Mouse (Mus musculus) testis, postnatal 14 days (tissue): ENCODE data around the gene Hectd1.

Source experiments
- DNase-seq: peaks from one replicate; pipeline ENCODE4 v3.0.0; 2021; ENCODE audit warnings: low spot score

Hectd1 gene

DNA sequence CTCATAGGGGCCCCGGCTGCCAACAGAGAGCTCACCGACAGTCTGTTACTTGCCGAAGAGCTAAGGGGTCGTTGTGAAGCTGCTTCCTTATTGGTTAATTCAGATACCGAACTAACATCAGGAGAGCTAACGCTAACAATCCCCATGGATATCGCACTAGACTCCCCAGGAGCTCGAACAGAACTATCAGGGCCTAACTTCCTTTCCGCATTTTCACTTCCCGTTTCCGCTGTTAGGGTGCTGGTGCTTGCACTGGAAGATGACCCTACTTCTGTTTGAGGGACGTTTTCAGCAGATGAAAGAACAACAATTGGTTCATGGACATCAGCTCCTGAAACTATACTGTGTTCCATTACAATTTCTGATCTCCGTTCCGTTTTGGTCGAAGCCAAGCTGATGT, 60.6 kb downstream of the Hectd1 start:
- DNase-seq: no peak

DNA sequence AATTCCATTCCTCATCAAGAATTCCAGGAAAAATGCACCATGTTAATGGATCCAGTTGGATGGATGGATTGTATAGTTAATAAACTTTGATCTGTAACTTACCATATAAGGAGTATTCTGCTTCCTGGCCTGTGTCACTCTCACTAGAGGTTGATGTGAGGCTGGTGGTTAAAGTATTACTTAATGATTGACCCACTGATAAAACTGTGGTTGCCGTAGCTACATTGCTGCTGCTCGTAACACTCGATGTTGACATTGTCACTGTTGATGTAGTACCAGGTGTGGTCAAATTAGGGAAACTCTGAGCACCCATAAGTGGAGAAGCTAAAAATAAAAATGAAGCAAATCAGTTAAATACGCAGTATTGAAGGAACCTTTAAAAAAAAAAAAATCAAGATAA, 61.9 kb downstream of the Hectd1 start:
- DNase-seq: no peak

DNA sequence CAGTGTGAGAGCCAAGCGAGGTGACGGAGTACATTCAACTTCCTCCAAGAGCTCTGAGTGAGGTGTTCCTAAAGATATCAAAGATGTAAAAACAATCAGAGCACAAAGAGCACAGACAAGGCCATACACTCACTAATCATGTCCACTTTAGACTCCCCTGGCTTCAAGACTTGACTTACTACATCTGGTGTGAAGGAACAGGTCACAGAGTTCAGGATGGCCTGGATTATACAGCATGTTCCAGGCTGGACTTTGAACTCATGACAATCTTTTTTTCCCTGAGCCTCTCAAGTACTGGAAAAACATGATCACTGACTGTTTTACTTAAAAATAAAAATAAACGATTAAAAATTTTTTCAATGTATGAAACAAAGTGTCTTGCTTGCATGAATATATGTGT, 70.0 kb downstream of the Hectd1 start:
- no peak for DNase-seq

DNA sequence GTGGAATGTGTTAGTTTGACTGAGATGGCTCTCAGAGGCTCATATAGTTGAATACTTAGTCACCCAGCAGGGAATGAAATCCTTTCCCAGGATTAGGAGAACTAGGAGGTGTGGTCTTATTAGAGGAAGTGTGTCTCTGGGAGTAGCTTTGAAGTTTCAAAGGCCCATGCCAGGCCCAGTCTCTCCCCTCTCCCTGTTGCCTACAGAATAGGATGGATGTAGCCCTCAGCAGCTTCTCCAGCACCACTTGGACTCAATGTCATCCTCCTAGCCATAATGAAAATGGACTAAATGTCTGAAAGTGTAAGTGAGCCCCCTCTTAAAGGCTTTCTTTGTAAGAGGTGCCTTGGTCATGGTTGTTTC, 72.8 kb downstream of the Hectd1 start:
- no peak for DNase-seq

- DNase-seq: no peak
Observed at GRCm38 (mm10) chr12:51755938-51756598, 73.3 kb downstream of the Hectd1 start.

DNA sequence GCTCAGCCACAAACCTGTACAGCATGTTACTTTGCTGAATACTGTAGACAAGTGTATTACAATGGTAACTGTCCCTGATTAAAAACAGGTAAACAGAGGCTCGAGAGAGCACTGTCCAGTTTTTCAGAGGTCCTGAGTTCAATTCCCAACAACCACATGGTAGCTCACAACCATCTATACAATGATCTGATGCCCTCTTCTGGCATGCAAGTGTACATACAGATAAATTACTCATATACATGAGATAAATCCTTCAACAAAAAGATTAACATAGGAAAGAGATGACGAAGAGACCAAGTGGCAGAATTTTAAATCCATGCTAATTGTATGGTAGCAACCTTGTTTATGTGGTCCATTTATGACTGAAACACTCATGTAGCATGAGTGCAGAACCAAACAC, 82.0 kb downstream of the Hectd1 start:
- no peak for DNase-seq

GRCm38 (mm10) chr12:51744957-51745356, 84.4 kb downstream of the Hectd1 start:
- DNase-seq: no peak

DNA sequence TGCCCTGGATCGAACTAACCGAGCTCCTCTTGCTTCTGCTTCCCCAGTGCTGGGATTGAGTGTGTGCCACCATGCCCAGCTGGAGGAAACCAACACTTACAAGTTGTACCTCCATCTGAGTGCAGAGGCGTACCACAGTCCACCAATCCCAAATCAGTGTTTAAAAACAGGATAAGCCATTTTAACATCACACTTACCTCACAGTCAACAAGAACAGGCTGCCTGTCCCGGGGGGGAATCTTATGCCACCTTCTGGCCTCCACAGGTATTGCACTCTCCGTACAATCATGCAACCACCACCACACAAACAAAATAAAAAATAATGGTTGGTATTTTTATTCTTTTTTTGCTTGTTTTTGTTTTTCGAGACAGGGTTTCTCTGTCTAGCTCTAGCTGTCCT, 87.6 kb downstream of the Hectd1 start:
- no peak for DNase-seq

GRCm38 (mm10) chr12:51736807-51737206, 92.5 kb downstream of the Hectd1 start:
- DNase-seq: no peak

- no peak for DNase-seq
Observed at GRCm38 (mm10) chr12:51736381-51736780, 93.0 kb downstream of the Hectd1 start.

GRCm38 (mm10) chr12:51735840-51736271, 93.5 kb downstream of the Hectd1 start:
- DNase-seq: peak; percentile 46

GRCm38 (mm10) chr12:51734605-51735211, 94.6 kb downstream of the Hectd1 start:
- DNase-seq: no peak

DNA sequence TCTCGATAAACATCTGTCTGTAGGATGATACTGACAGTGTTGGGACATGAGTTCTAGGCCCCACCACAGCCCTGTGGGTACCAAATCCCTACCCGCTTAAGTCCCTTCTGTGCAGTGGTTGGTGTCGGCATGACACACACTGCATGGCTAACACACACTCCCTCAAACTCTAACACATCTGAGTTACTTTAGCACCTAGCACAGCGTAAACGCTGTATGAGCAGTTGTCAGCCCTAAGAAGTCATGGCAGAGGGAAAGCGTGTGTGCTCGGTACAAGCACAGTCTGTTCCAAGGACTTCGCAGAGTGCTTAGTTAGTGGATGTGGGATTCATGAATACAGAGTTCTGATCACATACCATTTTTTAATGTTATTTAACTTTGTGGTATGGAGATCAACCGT, 99.5 kb downstream of the Hectd1 start:
- no peak for DNase-seq

GRCm38 (mm10) chr12:51729058-51729457, 100.3 kb downstream of the Hectd1 start:
- DNase-seq: no peak

GRCm38 (mm10) chr12:51721836-51722235, 107.5 kb downstream of the Hectd1 start:
- DNase-seq: no peak

DNA sequence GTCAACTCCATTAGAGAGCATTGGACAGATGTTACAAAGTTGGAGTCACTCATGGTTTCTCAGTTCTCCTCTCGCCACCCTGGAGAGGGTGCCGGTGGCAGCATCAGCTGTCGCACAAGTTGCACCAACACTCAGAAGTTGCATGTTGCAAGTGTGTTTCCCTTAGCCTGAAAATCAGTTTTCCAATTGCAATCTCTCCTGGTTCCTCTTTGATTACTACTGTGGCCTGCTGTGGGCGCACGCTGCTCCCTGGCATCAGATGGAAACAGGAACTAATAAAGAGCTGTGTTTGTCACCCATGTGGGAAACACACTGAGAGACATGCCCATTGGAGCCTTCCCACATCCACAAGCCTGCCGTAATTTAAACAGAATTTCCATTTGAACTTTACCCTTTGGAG, 110.7 kb downstream of the Hectd1 start:
- DNase-seq: no peak

DNA sequence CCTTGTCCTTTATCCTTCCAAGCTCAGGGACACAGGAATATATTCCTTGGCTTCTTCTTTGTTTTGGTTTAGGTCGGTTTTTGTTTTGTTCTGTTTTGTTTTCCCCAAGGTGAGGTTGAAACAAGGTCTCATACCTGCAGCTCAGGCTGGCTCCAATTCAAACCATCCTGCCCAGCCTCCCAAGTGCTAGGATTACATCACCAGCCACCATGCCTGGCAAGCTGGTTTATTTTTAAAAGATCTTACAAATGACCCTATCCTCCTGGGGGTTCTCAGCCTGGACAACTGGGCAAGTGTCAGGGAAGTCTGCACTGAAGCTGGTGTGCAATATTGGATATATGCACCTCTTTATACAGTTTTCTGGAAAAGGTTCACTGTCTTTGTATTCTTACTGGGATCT, 116.7 kb downstream of the Hectd1 start:
- DNase-seq: no peak

DNA sequence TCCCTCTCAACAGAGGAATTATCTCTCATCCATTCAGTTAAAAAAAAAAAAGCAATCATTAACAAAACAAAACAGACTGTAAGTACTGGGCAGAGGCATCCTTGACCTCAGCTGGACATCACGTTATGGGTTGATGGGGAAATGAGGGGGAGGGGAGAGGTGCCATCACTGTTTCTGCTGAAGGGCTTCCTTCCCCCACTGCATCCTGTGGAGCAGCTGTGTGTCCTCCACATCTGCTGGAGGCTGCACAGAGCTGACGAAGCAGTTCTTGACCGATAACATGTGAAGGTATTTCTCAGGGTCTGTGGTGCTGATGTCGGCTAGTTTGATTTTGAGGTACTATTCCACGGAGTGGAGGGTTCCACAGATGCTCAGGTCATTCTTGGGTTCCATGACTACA, 119.2 kb downstream of the Hectd1 start:
- DNase-seq: no peak

- DNase-seq: no peak
Observed at GRCm38 (mm10) chr12:51709741-51710140, 119.6 kb downstream of the Hectd1 start.

- peak; percentile 26 for DNase-seq
Observed at GRCm38 (mm10) chr12:51708941-51709686, 120.2 kb downstream of the Hectd1 start.

DNA sequence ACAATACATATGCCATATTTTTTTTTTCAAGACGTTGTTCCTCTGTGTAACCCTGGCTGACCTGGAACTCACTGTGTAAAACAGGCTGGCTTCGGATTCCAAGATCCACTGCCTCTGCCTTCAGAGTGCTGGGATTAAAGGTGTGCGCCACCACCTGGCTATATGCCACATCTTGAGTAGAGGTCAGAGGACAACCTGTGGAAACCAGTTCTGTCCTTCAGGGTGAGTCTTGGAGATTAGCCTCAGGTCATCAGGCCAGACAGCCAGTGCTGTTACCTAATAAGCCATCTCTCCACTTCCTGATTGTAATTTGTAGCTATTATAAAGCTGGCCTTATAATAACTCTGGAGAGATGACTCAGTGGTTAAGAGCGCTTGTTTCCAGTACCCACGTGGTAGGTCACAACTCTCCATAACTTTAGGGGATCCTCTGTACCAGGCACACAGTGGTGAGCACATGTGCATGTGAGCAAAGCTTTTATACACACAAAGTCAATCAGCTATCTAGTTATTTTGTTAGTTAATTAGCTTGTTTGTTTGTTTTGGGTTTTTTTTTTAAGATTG, 122.6 kb downstream of the Hectd1 start:
- no peak for DNase-seq

DNA sequence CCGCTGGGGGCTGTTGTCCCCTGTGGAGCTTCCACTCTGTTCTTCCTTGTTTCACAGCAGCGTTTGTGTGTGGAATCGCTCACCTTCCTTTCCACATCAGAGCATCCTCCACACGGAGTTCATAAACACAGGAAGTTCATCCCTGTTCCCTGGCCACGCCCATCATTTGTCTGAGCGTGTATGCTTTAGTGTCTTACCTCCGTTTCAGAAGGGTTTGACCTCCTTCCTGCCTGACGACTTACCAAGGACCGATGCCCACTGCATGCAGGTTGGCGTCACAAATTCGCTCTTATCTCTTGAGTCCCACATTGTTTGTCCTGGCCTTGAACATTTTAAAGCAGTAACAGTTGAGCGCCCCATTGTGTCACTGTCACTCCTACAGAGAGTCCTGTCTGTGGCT, 123.6 kb downstream of the Hectd1 start:
- DNase-seq: no peak

- no peak for DNase-seq
Observed at GRCm38 (mm10) chr12:51704572-51704971, 124.8 kb downstream of the Hectd1 start.
